Mouse (Mus musculus): Measurements from ENCODE around the gene Eef2.

GRCm38 (mm10) chr10:81165118-81165517 lies 11.3 kb upstream of the Eef2 start:
- TF ChIP-seq CTCF (IDR thresholded peaks at IDR 0.05; ENCODE audit: low read depth) (no peak), EP300 (IDR thresholded peaks at IDR 0.05; ENCODE audit: low read depth) (no peak)

Measured in liver, postnatal 0 days (tissue).